Mouse (Mus musculus) stomach, embryonic 14.5 days (tissue): ENCODE measurements around the gene Cbx4. TPM values are rescaled to one million over a fixed set of nuclear protein-coding genes. Genes with fewer than 3 reads are reported as not detected.
A peak's percentile ranks its signal among the peaks of the same experiment; 100 is the strongest.

Experiments
- ATAC-seq: fragments of 200-750 bp; cut with Nextera tagmentation; 2 replicates; pipeline ENCODE4 v1.8.0; 2017; ENCODE audit warnings: low read depth, moderate TSS enrichment; ENCODE audit not compliant: insufficient number of reproducible peaks, insufficient read depth, low FRiP score
- H3K27ac ChIP-seq: fragments of 300-500 bp; sonication (generic); 2 replicates; pipeline ENCODE4 v1.5.1; 2014; ENCODE audit warnings: mild to moderate bottlenecking, low read length, moderate library complexity, mixed read lengths
- H3K27me3 ChIP-seq: fragments of 300-500 bp; sonication (generic); 2 replicates; pipeline ENCODE4 v1.6.1; 2014; ENCODE audit warnings: low read length, control low read depth, mixed read lengths; ENCODE audit not compliant: control insufficient read depth, insufficient read depth
- H3K36me3 ChIP-seq: fragments of 300-500 bp; sonication (generic); 2 replicates; pipeline ENCODE4 v1.6.1; 2014; ENCODE audit warnings: mild to moderate bottlenecking, control low read depth, low read length, moderate library complexity, mixed read lengths; ENCODE audit not compliant: control insufficient read depth, insufficient read depth
- H3K4me1 ChIP-seq: fragments of 300-500 bp; sonication (generic); 2 replicates; pipeline ENCODE4 v1.6.1; 2014; ENCODE audit warnings: low read length, control low read depth, mixed read lengths; ENCODE audit not compliant: control insufficient read depth, insufficient read depth
- H3K4me2 ChIP-seq: fragments of 300-500 bp; sonication (generic); replicated peaks from 2 replicates; pipeline ENCODE4 v1.6.1; 2014; ENCODE audit warnings: low read depth, low read length, control low read depth
- H3K4me3 ChIP-seq: fragments of 300-500 bp; sonication (generic); 2 replicates; pipeline ENCODE4 v1.5.1; 2014; ENCODE audit warnings: low read depth, low read length, control low read depth
- H3K9ac ChIP-seq: fragments of 300-500 bp; sonication (generic); replicated peaks from 2 replicates; pipeline ENCODE4 v1.6.1; 2014; ENCODE audit warnings: low read depth, mild to moderate bottlenecking, control low read depth, low read length, moderate library complexity, mixed read lengths
- H3K9me3 ChIP-seq: fragments of 300-500 bp; sonication (generic); 2 replicates; pipeline ENCODE4 v1.6.1; 2016; ENCODE audit warnings: low read depth, low read length, control low read depth; ENCODE audit not compliant: control insufficient read depth
- WGBS: fragments of 180-500 bp; shearing (Covaris S2); extraction: QIAGEN DNeasy Blood & Tissue Kit; methylation state at CpG from one replicate; pipeline ENCODE4 v1.1.7; 2014; 5-methylcytosine and 5-hydroxymethylcytosine counted together
- polyA plus RNA-seq: library from polyadenylated mRNA; unstranded; fragments of >200 nt; fragmentation: Nextera tagmentation; extraction: Ambion mirVana; gene quantifications from 2 replicates; pipeline ENCODE4 v1.2.1, GENCODE M21; 2014

Cbx4 gene
- polyA plus RNA-seq, 1 experiment from 2014 or later: 7.0 TPM

- no peaks in the 10 kb centered on the region for H3K36me3 ChIP-seq
- peaks cover 14% of the 10 kb centered on the region; the same call in 1 of the 2 replicates for H3K4me1 ChIP-seq
- no peaks in the 10 kb centered on the region for H3K9me3 ChIP-seq
- 5% methylated on average over 15 of the region's 15 CpGs for WGBS
- peaks cover 64% of the 10 kb centered on the region for H3K27me3 ChIP-seq
- no peak overlapping the region for H3K27ac ChIP-seq
- no peak overlapping the region for H3K4me2 ChIP-seq
- no peak for ATAC-seq
- H3K9ac ChIP-seq: no peak overlapping the region
- H3K4me3 ChIP-seq: no peak overlapping the region
Observed at GRCm38 (mm10) chr11:119051927-119052660, 33.9 kb downstream of the Cbx4 start.

DNA sequence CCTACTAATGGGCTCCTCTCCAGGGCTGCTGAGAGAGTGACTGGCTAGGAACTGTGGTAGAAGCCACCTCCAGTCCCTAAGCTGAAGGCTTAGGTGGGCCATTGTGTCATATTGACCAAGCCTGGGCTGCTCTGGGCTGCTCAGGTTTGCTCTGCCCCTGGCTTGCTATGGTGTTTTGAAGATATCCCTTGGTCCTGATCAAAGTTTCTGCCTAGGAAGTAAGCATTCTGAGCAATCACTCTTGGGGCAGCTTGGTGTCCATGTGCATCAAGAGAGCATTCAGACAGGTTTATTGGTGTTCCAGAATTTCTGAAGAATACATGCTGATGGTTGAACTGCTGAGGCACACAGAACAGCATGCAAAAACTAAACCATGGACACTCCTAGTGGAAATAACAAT is 34.6 kb downstream of the Cbx4 start:
- Histone ChIP-seq H3K27ac (no peak overlapping the region), H3K9ac (no peak overlapping the region), H3K4me1 (peaks cover 21% of the 10 kb centered on the region), H3K27me3 (peaks cover 70% of the 10 kb centered on the region), H3K4me3 (no peak overlapping the region), H3K9me3 (no peaks in the 10 kb centered on the region), H3K36me3 (no peaks in the 10 kb centered on the region), H3K4me2 (no peak overlapping the region)
- no peak for ATAC-seq

DNA sequence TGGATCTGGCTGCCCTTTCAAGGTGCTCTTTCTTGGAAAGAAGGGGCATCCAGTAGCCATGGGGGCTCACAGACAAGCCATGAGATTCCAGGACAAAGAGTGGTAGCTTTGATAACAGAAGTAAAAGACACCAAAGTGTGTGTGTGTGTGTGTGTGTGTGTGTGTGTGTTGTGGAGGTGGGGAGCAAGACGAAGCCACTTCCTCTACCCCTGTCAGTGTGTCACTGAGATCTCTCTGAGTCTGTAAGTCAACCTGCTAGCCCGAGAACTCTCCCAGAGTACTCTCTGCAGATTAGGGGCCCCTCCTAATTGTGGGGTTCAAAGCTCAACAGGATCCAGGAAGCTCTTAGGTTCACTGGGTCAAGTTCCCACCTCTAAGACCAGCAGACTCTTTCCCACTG is 35.7 kb downstream of the Cbx4 start:
- WGBS: 4% methylated on average over 2 of the region's 2 CpGs
- Histone ChIP-seq H3K4me2 (no peak overlapping the region), H3K27me3 (peaks cover 73% of the 10 kb centered on the region), H3K36me3 (no peaks in the 10 kb centered on the region), H3K4me1 (peaks cover 23% of the 10 kb centered on the region), H3K27ac (no peak overlapping the region), H3K9ac (no peak overlapping the region), H3K9me3 (no peaks in the 10 kb centered on the region), H3K4me3 (no peak overlapping the region)
- no peak for ATAC-seq

DNA sequence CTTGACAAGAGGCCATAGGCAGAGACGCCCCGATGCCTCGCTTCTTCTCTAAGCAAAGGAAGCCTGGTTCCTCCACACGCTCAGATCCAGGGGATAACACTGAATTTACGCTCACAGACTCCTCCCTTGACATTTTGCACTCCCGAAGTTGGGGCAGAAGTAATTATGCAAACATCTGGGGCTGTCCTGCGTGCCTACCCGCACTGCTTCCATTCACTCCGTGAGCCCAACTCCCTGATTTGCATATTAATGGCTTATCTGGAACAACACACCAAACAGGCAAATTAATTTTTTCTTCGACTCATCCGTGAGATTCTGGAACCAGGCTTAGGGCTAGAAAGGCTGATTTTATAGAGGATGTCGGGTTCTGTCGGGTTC is 37.9 kb downstream of the Cbx4 start:
- Histone ChIP-seq H3K27ac (no peak overlapping the region), H3K36me3 (no peaks in the 10 kb centered on the region), H3K27me3 (peaks cover 78% of the 10 kb centered on the region), H3K4me2 (no peak overlapping the region), H3K9me3 (no peaks in the 10 kb centered on the region), H3K4me1 (peaks cover 31% of the 10 kb centered on the region), H3K9ac (no peak overlapping the region), H3K4me3 (no peak overlapping the region)
- ATAC-seq: no peak
- 2% methylated on average over 13 of the region's 13 CpGs for WGBS

GRCm38 (mm10) chr11:119047261-119048132 is 38.5 kb downstream of the Cbx4 start:
- Histone ChIP-seq H3K9ac (no peak overlapping the region), H3K4me1 (peaks cover 29% of the 10 kb centered on the region), H3K9me3 (no peaks in the 10 kb centered on the region), H3K36me3 (no peaks in the 10 kb centered on the region), H3K4me3 (peak overlapping the region; percentile 29; the same call in 1 of the 2 replicates), H3K4me2 (peak overlapping the region; percentile 45), H3K27ac (no peak overlapping the region), H3K27me3 (peaks cover 78% of the 10 kb centered on the region)
- no peak for ATAC-seq
- WGBS: under 1% methylated on average over 42 of the region's 43 CpGs

- H3K9ac ChIP-seq: no peak overlapping the region
- peak; percentile 10; the same call in 1 of the 2 replicates for ATAC-seq
- WGBS: under 1% methylated on average over 39 of the region's 39 CpGs
- H3K4me3 ChIP-seq: peak overlapping the region; percentile 29
- H3K27ac ChIP-seq: no peak overlapping the region
- peaks cover 79% of the 10 kb centered on the region for H3K27me3 ChIP-seq
- H3K4me2 ChIP-seq: peak overlapping the region; percentile 45
- H3K9me3 ChIP-seq: no peaks in the 10 kb centered on the region
- H3K4me1 ChIP-seq: peaks cover 32% of the 10 kb centered on the region
- H3K36me3 ChIP-seq: no peaks in the 10 kb centered on the region
Observed at GRCm38 (mm10) chr11:119046601-119047245, 39.3 kb downstream of the Cbx4 start.

GRCm38 (mm10) chr11:119044551-119045337 is 41.3 kb downstream of the Cbx4 start:
- Histone ChIP-seq H3K4me3 (peak overlapping the region; percentile 5; the same call in 1 of the 2 replicates), H3K27me3 (peaks cover 64% of the 10 kb centered on the region)

More at GRCm38 (mm10) chr11:119044551-119045337, 41.3 kb downstream of the Cbx4 start:
- Histone ChIP-seq H3K9ac (no peak overlapping the region), H3K4me2 (0 out of 2 replicates have a peak overlapping the region, but pooled peaks have one; percentile 12), H3K4me1 (peaks cover 40% of the 10 kb centered on the region), H3K9me3 (no peaks in the 10 kb centered on the region), H3K36me3 (no peaks in the 10 kb centered on the region), H3K27ac (no peak overlapping the region)
- WGBS: 2% methylated on average over 41 of the region's 41 CpGs
- no peak for ATAC-seq
